Mouse (Mus musculus): ENCODE data around the gene Tlx2. TPM values are rescaled to one million over a fixed set of nuclear protein-coding genes. Genes with fewer than 3 reads are reported as not detected.

The Tlx2 gene
- polyA plus RNA-seq, 1 experiment from 2014 or later = 0.31 TPM

MicroRNAs encoded within 50 kb of the gene (microRNA counts, 519-probe panel; counts per million panel counts)
- microRNA mmu-miR-3470a+mmu-miR-3470b = 236 counts per million, percentile 44 among the panel's probes with 10 or more counts

Small RNA genes lying within 50 kb of the gene (microRNA-seq; reads per million reads assigned to microRNA genes)
- gene Mir3470a (not detected), gene Mir7040 (not detected)

Other genes starting within 250 kb of the Tlx2 start
- 6.5 and 7.2 TPM in 2 replicates for gene Sema4f, start 130.5 kb downstream of the Tlx2 start, polyA plus RNA-seq (2015; fragmentation: Nextera tagmentation; extraction: Ambion mirVana)
- 0.25 and 0.88 TPM in 2 replicates for gene M1ap, start 123.4 kb downstream of the Tlx2 start, polyA plus RNA-seq (2015; fragmentation: Nextera tagmentation; extraction: Ambion mirVana)
- 11.5 and 12.8 TPM in 2 replicates for gene Dok1, start 36.8 kb downstream of the Tlx2 start, polyA plus RNA-seq (2015; fragmentation: Nextera tagmentation; extraction: Ambion mirVana)
- gene Loxl3, start 36.1 kb downstream of the Tlx2 start, polyA plus RNA-seq (2015; fragmentation: Nextera tagmentation; extraction: Ambion mirVana) = 20.9 and 24.1 TPM in 2 replicates
- 177 and 206 TPM in 2 replicates for gene Aup1, start 15.8 kb downstream of the Tlx2 start, polyA plus RNA-seq (2015; fragmentation: Nextera tagmentation; extraction: Ambion mirVana)
- gene Htra2, start 15.0 kb downstream of the Tlx2 start, polyA plus RNA-seq (2015; fragmentation: Nextera tagmentation; extraction: Ambion mirVana) = 72.6 and 75.4 TPM in 2 replicates
- gene Dqx1, start 12.4 kb downstream of the Tlx2 start, polyA plus RNA-seq (2015; fragmentation: Nextera tagmentation; extraction: Ambion mirVana) = 1.3 TPM in 2 replicates
- 44.3 and 47.5 TPM in 2 replicates for gene Pcgf1, start 7.6 kb upstream of the Tlx2 start, polyA plus RNA-seq (2015; fragmentation: Nextera tagmentation; extraction: Ambion mirVana)
- gene Lbx2, start 16.1 kb upstream of the Tlx2 start, polyA plus RNA-seq (2015; fragmentation: Nextera tagmentation; extraction: Ambion mirVana) = 0.27 and 0.56 TPM in 2 replicates
- gene Ccdc142, start 31.3 kb upstream of the Tlx2 start, polyA plus RNA-seq (2015; fragmentation: Nextera tagmentation; extraction: Ambion mirVana) = 2.9 and 3.5 TPM in 2 replicates
- 3.3 and 3.5 TPM in 2 replicates for gene Gm42688, start 31.3 kb upstream of the Tlx2 start, polyA plus RNA-seq (2015; fragmentation: Nextera tagmentation; extraction: Ambion mirVana)
- 137 and 151 TPM in 2 replicates for gene Mrpl53, start 38.7 kb upstream of the Tlx2 start, polyA plus RNA-seq (2015; fragmentation: Nextera tagmentation; extraction: Ambion mirVana)
- gene Mogs, start 45.2 kb upstream of the Tlx2 start, polyA plus RNA-seq (2015; fragmentation: Nextera tagmentation; extraction: Ambion mirVana) = 45.0 and 45.6 TPM in 2 replicates
- 144 and 172 TPM in 2 replicates for gene Wbp1, start 51.3 kb upstream of the Tlx2 start, polyA plus RNA-seq (2015; fragmentation: Nextera tagmentation; extraction: Ambion mirVana)
- gene Ino80b, start 55.1 kb upstream of the Tlx2 start, polyA plus RNA-seq (2015; fragmentation: Nextera tagmentation; extraction: Ambion mirVana) = 13.2 and 13.9 TPM in 2 replicates
- gene Rtkn, start 65.2 kb upstream of the Tlx2 start, polyA plus RNA-seq (2015; fragmentation: Nextera tagmentation; extraction: Ambion mirVana) = 46.7 and 51.8 TPM in 2 replicates
- 7.1 and 7.9 TPM in 2 replicates for gene Wdr54, start 86.1 kb upstream of the Tlx2 start, polyA plus RNA-seq (2015; fragmentation: Nextera tagmentation; extraction: Ambion mirVana)
- gene 1700003E16Rik, start 86.1 kb upstream of the Tlx2 start, polyA plus RNA-seq (2015; fragmentation: Nextera tagmentation; extraction: Ambion mirVana) = 2.0 and 2.8 TPM in 2 replicates
- 87.7 and 90.0 TPM in 2 replicates for gene Dctn1, start 95.6 kb upstream of the Tlx2 start, polyA plus RNA-seq (2015; fragmentation: Nextera tagmentation; extraction: Ambion mirVana)
- gene Slc4a5, start 149.5 kb upstream of the Tlx2 start, polyA plus RNA-seq (2015; fragmentation: Nextera tagmentation; extraction: Ambion mirVana) = 0.15 and 0.20 TPM in 2 replicates

All from embryonic facial prominence, embryonic 13.5 days (tissue).